Mouse (Mus musculus) Patski (cell line): ENCODE measurements around the gene Enox2. TPM values are rescaled to one million over a fixed set of nuclear protein-coding genes. Genes with fewer than 3 reads are reported as not detected.
"Not testable (repeated sequence)": the region's sequence is repeated elsewhere in the genome, so short reads cannot be mapped to it uniquely, and the experiment has no call there.

Experiments used
- ATAC-seq: fragments of 100-300 bp; one replicate; pipeline ENCODE4 v1.8.0; 2021
- CTCF ChIA-PET: fragments of 350-600 bp; sonication (Branson Sonifier 250); formaldehyde crosslinking; loops from one replicate; lab custom pipeline; 2022; ENCODE audit warnings: inconsistent platforms; lab: Charles Lee
- POLR2A ChIA-PET: fragments of 350-600 bp; sonication (Branson Sonifier 250); formaldehyde crosslinking; loops from one replicate; lab custom pipeline; 2022; ENCODE audit warnings: antibody characterized with exemption, inconsistent platforms; lab: Charles Lee
- DNase-seq: peaks from one replicate; pipeline ENCODE4 v3.0.0-alpha.2; 2011; ENCODE audit warnings: low read depth, low spot score
- H3K27me3 ChIP-seq: fragments of 371-371 bp; one replicate; pipeline ENCODE4 v1.5.1; 2021
- CTCF ChIP-seq: fragments of 100-300 bp; IDR thresholded peaks from one replicate; pipeline ENCODE4 v1.5.1; 2021
- in situ Hi-C: fragments of 300-500 bp; cut with MboI; formaldehyde crosslinking; loops from 3 replicates; pipeline ENCODE4 v1.11.1; 2018; ENCODE audit warnings: low pct_unique_long_range_greater_than_20kb, mixed read lengths
- polyA plus RNA-seq: library from polyadenylated mRNA; unstranded; gene quantifications from one replicate; pipeline ENCODE4 v1.2.3, GENCODE M21; 2021

Gene Enox2
- polyA plus RNA-seq, 1 experiment from 2014 or later = 10.2 TPM

- H3K27me3 ChIP-seq = peaks cover 67% of the 10 kb centered on the region
- in situ Hi-C loops = no loop called here
- ATAC-seq (no peak), DNase-seq (no peak)
- CTCF ChIA-PET = interaction anchor here (1.1 kb wide), 1 partner anchor 18 kb away, joined by 3 read pairs; no protein-coding TSS in a partner anchor
- no peak for TF ChIP-seq CTCF
- POLR2A ChIA-PET = no interaction called here
These were observed 109.4 kb downstream of the Enox2 start for GRCm38 (mm10) chrX:49178670-49179069.

GRCm38 (mm10) chrX:49154280-49154679 lies 133.8 kb downstream of the Enox2 start:
- ChIA-PET CTCF (interaction anchor here (1.1 kb wide), 1 partner anchor 121 kb away, joined by 3 read pairs; no protein-coding TSS in a partner anchor), POLR2A (no interaction called here)
- in situ Hi-C loops = no loop called here
- ATAC-seq (no peak), DNase-seq (no peak)
- no peak for TF ChIP-seq CTCF
- H3K27me3 ChIP-seq = peaks cover 44% of the 10 kb centered on the region

DNA sequence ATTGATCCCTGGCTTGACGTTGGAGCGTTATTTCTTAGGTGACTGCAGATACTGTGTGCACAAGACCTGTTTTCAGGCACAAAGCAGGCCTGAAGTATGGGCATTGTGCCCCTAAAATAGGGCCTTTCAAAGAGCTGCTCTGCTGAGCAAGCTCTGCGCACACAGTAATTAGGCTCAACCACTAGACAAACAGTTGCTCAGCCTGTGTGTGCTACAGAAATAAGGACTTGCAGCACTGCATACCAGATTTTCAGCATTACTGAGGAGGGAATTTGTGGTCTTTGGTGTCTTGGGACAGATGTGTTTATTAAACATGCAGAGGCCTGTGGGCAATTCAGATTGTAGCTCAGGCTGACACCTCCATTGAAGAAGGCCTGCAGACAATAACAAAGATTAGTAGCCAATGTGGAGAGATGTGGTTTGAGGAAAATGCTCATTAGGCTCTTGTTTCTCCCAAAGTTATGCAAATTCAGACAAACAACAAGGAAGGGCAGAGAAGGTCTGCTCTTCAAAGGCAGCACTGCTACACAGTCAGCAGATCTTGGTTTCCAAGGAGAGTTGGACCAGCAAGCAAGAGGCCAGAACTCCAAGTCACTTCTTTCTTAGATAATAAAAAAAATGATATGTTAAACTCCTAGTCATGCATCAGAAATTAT lies 163.2 kb downstream of the Enox2 start:
- ChIA-PET CTCF (no interaction called here), POLR2A (no interaction called here)
- DNase-seq (no peak), ATAC-seq (no peak)
- peaks cover 40% of the 10 kb centered on the region for H3K27me3 ChIP-seq
- in situ Hi-C loops = no loop called here
- TF ChIP-seq CTCF = no peak

- DNase-seq (no peak), ATAC-seq (no peak)
- H3K27me3 ChIP-seq = peaks cover 64% of the 10 kb centered on the region
- in situ Hi-C loops = no loop called here
- no peak for TF ChIP-seq CTCF
- ChIA-PET CTCF (no interaction called here), POLR2A (no interaction called here)
These were observed 171.6 kb downstream of the Enox2 start for GRCm38 (mm10) chrX:49116465-49116864.

DNA sequence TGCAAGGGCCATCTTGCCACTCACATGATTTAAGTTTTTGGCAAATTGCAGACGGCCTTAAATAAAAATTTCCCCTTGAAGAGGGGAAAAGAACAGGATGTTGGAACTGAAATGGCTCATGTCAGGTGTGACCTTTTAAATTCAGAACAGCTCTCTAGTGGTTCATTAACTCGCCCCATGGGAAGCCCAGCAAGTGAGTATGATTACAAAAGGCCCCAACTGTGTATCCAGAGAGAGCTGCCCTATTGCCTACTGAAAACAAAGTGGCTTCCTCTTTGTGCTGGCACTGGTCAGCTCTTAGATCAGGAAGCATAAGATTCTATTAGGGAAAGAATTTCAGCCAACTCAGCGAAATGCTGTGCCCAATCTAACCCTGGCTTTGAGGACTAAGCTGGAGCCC lies 175.6 kb downstream of the Enox2 start:
- no peak for TF ChIP-seq CTCF
- no peak for ATAC-seq
- peaks cover 44% of the 10 kb centered on the region for H3K27me3 ChIP-seq
- no peak for DNase-seq
- in situ Hi-C loops = no loop called here
- ChIA-PET CTCF (no interaction called here), POLR2A (no interaction called here)

- POLR2A ChIA-PET, CTCF ChIA-PET, in situ Hi-C loops: not testable (repeated sequence)
- DNase-seq (peak; percentile 53), ATAC-seq (peak; percentile 93)
- peaks cover 20% of the 10 kb centered on the region for H3K27me3 ChIP-seq
These were observed 187.5 kb downstream of the Enox2 start for GRCm38 (mm10) chrX:49100542-49100941.

DNA sequence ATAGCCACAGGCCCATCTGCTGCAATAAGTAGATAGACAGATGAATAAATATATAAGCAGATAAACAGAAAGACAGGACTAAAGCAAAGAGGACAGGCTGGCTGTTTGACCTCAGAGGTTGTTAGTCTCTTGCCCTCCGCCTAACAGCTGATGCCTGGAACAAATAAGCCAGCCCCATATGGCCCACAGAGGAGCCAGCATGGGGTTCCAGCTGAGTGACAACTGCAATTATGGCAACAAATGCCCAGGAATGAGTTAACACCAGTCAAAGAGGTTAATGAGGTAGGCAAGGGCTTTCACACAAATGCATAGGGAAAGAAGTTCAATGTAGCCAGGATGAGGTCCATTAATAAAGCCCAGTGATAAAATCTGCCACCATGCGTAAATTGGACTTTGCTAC lies 191.8 kb downstream of the Enox2 start:
- no peak for TF ChIP-seq CTCF
- no peak for ATAC-seq
- CTCF ChIA-PET = no interaction called here
- in situ Hi-C loops = no loop called here
- H3K27me3 ChIP-seq = peaks cover 45% of the 10 kb centered on the region
- POLR2A ChIA-PET = no interaction called here
- no peak for DNase-seq

DNA sequence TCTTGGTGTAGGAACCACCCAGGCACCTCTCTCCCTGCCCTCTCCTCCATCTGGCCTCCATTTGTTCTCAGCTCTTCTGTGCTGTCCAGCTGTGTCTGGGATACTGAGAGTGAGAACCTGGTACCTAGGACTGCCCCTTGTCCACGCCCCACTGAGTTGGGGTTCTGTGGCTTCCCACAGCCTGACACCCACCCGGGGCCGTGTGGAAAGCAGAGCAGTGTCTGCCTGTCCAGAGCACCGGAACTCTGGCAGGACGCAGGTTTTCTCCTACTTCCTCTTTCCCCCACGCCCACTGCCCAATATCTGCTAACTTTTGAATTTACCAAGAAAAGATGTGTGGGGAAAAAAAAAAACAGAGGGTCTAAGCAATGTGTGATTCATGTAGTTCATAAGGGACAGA lies 213.0 kb downstream of the Enox2 start:
- POLR2A ChIA-PET = no interaction called here
- in situ Hi-C loops = no loop called here
- peaks cover 43% of the 10 kb centered on the region for H3K27me3 ChIP-seq
- DNase-seq = no peak
- TF ChIP-seq CTCF = no peak
- CTCF ChIA-PET = no interaction called here
- ATAC-seq = no peak

GRCm38 (mm10) chrX:49073563-49073962 lies 214.5 kb downstream of the Enox2 start:
- ChIA-PET CTCF (no interaction called here), POLR2A (no interaction called here)
- ATAC-seq (peak; percentile 65), DNase-seq (peak; percentile 3)
- no peak for TF ChIP-seq CTCF
- in situ Hi-C loops = no loop called here
- H3K27me3 ChIP-seq = peaks cover 52% of the 10 kb centered on the region

DNA sequence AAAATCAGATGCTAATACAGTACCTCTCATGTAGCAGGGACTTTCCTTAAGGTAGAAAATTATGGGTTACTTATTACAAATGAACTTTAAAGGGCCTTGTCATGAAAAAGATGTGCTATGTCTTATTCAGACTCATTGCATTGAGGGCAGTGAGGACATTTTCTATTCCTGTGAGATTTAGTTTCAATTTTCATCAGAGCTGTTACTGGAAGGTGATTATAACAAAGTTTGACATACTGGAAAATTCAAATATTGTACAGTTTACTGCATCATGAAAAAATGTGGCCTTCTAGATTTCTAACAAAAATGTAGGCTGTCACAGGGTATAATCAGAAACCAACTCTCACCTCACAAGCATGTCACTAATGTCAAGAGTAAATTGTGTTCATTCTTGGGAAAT lies 242.9 kb downstream of the Enox2 start:
- no peak for DNase-seq
- H3K27me3 ChIP-seq = peaks cover 42% of the 10 kb centered on the region
- ChIA-PET CTCF (no interaction called here), POLR2A (no interaction called here)
- ATAC-seq = no peak
- no peak for TF ChIP-seq CTCF
- in situ Hi-C loops = no loop called here

- TF ChIP-seq CTCF = no peak
- DNase-seq (no peak), ATAC-seq (no peak)
- H3K27me3 ChIP-seq = peaks cover 42% of the 10 kb centered on the region
- ChIA-PET POLR2A (no interaction called here), CTCF (no interaction called here)
- in situ Hi-C loops = no loop called here
These were observed 278.3 kb downstream of the Enox2 start for GRCm38 (mm10) chrX:49009746-49010145.

DNA sequence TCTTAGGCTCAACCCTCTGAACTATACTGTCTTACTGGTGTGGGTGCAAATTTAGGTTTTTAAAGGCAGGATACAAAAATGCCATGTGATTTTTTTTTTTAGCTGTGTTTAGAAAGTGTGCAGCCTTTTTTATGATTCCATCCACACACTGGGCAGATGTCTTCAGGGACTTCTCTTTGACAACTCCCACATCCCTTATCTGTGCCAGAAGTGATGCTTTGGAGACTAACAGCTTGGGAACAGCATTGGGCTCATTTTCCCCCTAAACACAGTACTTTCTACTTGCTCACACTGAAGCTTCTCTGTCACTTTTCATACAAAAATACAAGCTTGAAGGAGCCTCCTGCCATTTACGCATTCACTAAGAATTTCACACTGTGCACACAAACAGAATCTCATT lies 282.4 kb downstream of the Enox2 start:
- ATAC-seq = no peak
- CTCF ChIA-PET = no interaction called here
- DNase-seq = no peak
- peaks cover 37% of the 10 kb centered on the region for H3K27me3 ChIP-seq
- POLR2A ChIA-PET = no interaction called here
- TF ChIP-seq CTCF = no peak
- in situ Hi-C loops = no loop called here
